Mouse (Mus musculus) spleen, adult 2 months (tissue): ENCODE measurements around the gene Mrnip.

Source experiments
- CTCF ChIP-seq: fragments of 200-500 bp; IDR thresholded peaks from 2 replicates; pipeline ENCODE4 v1.5.1; 2011; ENCODE audit warnings: mild to moderate bottlenecking, inconsistent platforms; ENCODE audit not compliant: insufficient read depth, insufficient read length, insufficient replicate concordance; ENCODE audit errors: extremely low read depth
- POLR2A ChIP-seq: fragments of 200-500 bp; IDR thresholded peaks from 2 replicates; pipeline ENCODE4 v1.6.1; 2011; ENCODE audit warnings: low read depth, low read length, inconsistent platforms

DNA sequence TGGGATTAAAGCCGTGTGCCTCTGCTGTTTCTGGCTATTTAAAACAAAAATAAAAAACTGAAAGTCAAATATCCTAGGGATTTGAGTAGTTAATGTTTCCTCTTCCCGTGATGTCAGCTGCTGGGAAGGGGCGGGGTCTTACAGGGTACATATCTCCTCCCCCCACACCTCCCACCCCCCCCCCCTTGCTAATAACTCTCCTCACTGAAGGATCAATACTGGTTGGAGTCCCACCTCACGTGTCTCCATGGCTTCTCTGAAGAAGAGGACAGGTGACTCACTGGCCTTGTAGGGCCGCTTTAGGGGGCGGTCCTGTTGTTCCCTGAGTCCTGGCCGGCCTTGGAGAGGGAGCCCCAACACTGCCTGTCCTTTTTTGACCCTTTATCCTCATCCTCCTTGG lies 14.4 kb downstream of the Mrnip start:
- TF ChIP-seq POLR2A = no peak
- no peak for TF ChIP-seq CTCF
